Mouse (Mus musculus): Measurements from ENCODE around the gene Gng12. TPM values are rescaled to one million over a fixed set of nuclear protein-coding genes. Genes with fewer than 3 reads are reported as not detected.

The Gng12 gene
- polyA plus RNA-seq, 1 experiment from 2014 or later, result 51.7 TPM

GRCm38 (mm10) chr6:66994981-66995380, 98.8 kb downstream of the Gng12 start:
- WGBS, result 86% methylated on average over 8 of the region's 8 CpGs
- Histone ChIP-seq H3K36me3 (no peaks in the 10 kb centered on the region), H3K27me3 (replicated peaks) (no peaks in the 10 kb centered on the region), H3K4me3 (no peak overlapping the region), H3K9me3 (no peaks in the 10 kb centered on the region), H3K27ac (replicated peaks) (no peak overlapping the region), H3K9ac (no peak overlapping the region), H3K4me1 (peaks cover 17% of the 10 kb centered on the region), H3K4me2 (no peak overlapping the region)
- ATAC-seq (ENCODE audit: extremely low read depth, insufficient number of reproducible peaks, low FRiP score, low TSS enrichment), result no peak

DNA sequence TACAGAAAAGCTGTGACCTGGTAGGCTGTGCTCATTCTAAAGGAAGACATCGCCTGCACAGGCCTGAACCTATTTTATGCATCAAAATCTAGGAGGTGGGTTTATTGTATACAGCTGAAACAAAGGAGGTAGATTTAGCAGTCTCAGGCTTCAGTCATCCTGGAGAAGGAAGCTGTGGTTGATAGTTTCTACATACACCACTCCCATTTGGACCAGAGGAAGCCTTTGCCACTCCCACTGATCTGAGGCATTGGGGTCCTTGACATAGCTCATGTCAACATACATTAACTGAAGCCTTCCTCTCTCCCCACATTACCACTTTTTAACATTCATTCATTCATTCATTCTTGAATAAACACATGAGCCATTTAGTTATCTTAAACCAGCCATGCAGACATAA, 99.6 kb downstream of the Gng12 start:
- H3K4me2 ChIP-seq, result no peak overlapping the region
- no peaks in the 10 kb centered on the region for H3K36me3 ChIP-seq
- no peaks in the 10 kb centered on the region for H3K9me3 ChIP-seq
- 74% methylated on average over 1 of the region's 1 CpGs for WGBS
- no peak for ATAC-seq (ENCODE audit: extremely low read depth, insufficient number of reproducible peaks, low FRiP score, low TSS enrichment)
- no peak overlapping the region for H3K27ac ChIP-seq (replicated peaks)
- no peaks in the 10 kb centered on the region for H3K27me3 ChIP-seq (replicated peaks)
- H3K4me1 ChIP-seq, result peaks cover 17% of the 10 kb centered on the region
- no peak overlapping the region for H3K9ac ChIP-seq
- no peak overlapping the region for H3K4me3 ChIP-seq

DNA sequence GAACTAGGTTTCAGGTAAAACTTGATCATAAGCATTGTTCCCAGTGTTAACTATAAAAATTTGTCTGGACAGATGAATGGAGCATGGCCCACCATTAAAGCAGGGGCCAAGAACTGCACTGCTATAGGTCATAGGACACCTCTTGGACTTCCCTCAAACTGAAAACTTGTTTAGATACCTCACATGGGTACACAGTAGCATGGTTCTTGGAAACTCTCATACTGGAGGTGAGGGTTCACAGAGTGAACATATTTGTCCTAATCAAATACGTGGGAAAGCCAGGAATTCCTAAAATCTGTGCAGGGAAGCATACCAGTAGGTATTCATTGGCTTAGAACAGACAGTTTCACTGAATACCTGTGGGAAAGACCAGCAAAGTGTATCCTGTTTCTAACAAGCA, 100.1 kb downstream of the Gng12 start:
- no peak for ATAC-seq (ENCODE audit: extremely low read depth, insufficient number of reproducible peaks, low FRiP score, low TSS enrichment)

DNA sequence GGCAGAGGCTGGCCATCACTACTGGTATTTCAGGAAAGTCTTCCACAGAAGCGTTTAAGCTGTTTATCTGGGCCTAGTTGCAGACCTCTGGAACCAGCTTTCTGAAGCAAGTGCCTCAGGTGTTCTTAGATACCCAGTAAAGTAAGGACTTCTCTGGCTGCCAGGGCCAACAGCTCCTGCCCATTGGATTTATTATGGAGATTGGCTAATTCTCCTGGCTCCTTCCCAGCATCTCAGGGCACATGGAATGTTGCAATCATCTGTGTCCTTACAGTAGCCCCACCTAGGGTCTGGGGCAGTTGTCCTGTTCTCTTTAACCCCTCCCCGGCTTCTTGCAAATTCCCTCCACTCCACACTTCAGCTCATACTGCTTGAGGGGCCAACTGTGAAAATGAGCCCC, 102.4 kb downstream of the Gng12 start:
- H3K36me3 ChIP-seq, result no peaks in the 10 kb centered on the region
- H3K4me2 ChIP-seq, result no peak overlapping the region
- no peak overlapping the region for H3K27ac ChIP-seq (replicated peaks)
- H3K27me3 ChIP-seq (replicated peaks), result no peaks in the 10 kb centered on the region
- no peak for ATAC-seq (ENCODE audit: extremely low read depth, insufficient number of reproducible peaks, low FRiP score, low TSS enrichment)
- no peaks in the 10 kb centered on the region for H3K4me1 ChIP-seq
- H3K4me3 ChIP-seq, result no peak overlapping the region
- WGBS, result 78% methylated on average over 2 of the region's 2 CpGs
- H3K9me3 ChIP-seq, result no peaks in the 10 kb centered on the region
- H3K9ac ChIP-seq, result no peak overlapping the region

More for the DNA sequence above, 100.1 kb downstream of the Gng12 start:
- no peak overlapping the region for H3K4me3 ChIP-seq
- no peaks in the 10 kb centered on the region for H3K9me3 ChIP-seq
- no peaks in the 10 kb centered on the region for H3K27me3 ChIP-seq (replicated peaks)
- no peak overlapping the region for H3K4me2 ChIP-seq
- H3K27ac ChIP-seq (replicated peaks), result no peak overlapping the region
- H3K9ac ChIP-seq, result no peak overlapping the region
- 68% methylated on average over 1 of the region's 1 CpGs for WGBS
- no peaks in the 10 kb centered on the region for H3K36me3 ChIP-seq
- H3K4me1 ChIP-seq, result peaks cover 17% of the 10 kb centered on the region

GRCm38 (mm10) chr6:66999800-67000199, 103.6 kb downstream of the Gng12 start:
- H3K9ac ChIP-seq, result no peak overlapping the region
- no peaks in the 10 kb centered on the region for H3K9me3 ChIP-seq
- H3K4me2 ChIP-seq, result no peak overlapping the region
- H3K36me3 ChIP-seq, result no peaks in the 10 kb centered on the region
- H3K4me3 ChIP-seq, result no peak overlapping the region
- no peak overlapping the region for H3K27ac ChIP-seq (replicated peaks)
- no peaks in the 10 kb centered on the region for H3K27me3 ChIP-seq (replicated peaks)
- ATAC-seq (ENCODE audit: extremely low read depth, insufficient number of reproducible peaks, low FRiP score, low TSS enrichment), result no peak
- H3K4me1 ChIP-seq, result no peaks in the 10 kb centered on the region

DNA sequence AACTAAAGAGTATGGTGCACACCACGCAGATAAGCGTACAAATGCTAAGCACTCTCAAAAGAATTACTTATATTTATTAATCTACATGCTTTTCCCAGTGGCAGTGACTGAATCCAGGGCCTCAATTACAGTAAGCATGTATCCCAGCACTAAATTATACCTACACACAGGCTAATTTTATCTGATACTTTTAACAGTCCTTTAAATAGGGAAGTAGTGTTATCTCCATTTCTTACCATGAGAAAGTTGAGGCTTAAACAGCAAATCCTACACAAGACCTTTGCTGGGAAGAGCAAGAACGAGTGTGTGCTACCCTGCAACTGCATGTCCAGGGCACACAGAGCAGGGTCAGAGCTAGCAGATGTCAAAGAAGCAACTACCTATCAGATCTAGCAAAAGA, 113.7 kb downstream of the Gng12 start:
- no peak overlapping the region for H3K4me2 ChIP-seq
- no peaks in the 10 kb centered on the region for H3K9me3 ChIP-seq
- H3K4me3 ChIP-seq, result no peak overlapping the region
- 86% methylated on average over 3 of the region's 3 CpGs for WGBS
- peaks cover 12% of the 10 kb centered on the region; the same call in 1 of the 2 replicates for H3K4me1 ChIP-seq
- ATAC-seq (ENCODE audit: extremely low read depth, insufficient number of reproducible peaks, low FRiP score, low TSS enrichment), result no peak
- no peak overlapping the region for H3K27ac ChIP-seq (replicated peaks)
- no peaks in the 10 kb centered on the region for H3K36me3 ChIP-seq
- H3K27me3 ChIP-seq (replicated peaks), result no peaks in the 10 kb centered on the region
- no peak overlapping the region for H3K9ac ChIP-seq

- Histone ChIP-seq H3K9me3 (no peaks in the 10 kb centered on the region), H3K36me3 (no peaks in the 10 kb centered on the region), H3K4me2 (no peak overlapping the region), H3K27me3 (replicated peaks) (no peaks in the 10 kb centered on the region), H3K4me3 (no peak overlapping the region), H3K9ac (no peak overlapping the region), H3K4me1 (peaks cover 16% of the 10 kb centered on the region), H3K27ac (replicated peaks) (no peak overlapping the region)
- WGBS, result 76% methylated on average over 7 of the region's 7 CpGs
- no peak for ATAC-seq (ENCODE audit: extremely low read depth, insufficient number of reproducible peaks, low FRiP score, low TSS enrichment)
Measured at GRCm38 (mm10) chr6:67010370-67011216, 114.4 kb downstream of the Gng12 start.

DNA sequence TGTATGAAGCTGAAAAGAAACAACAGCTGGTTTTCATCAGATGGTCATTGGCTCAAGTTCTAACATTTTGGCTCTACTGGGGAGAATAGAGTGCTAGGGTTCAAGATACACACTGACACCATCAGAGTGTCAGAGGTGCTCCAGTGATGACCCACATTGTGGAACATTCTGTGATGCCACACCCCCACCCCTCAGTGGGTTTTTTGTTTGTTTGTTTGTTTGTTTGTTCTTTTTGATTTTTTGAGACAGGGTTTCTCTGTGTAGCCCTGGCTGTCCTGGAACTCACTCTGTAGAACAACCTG, 115.0 kb downstream of the Gng12 start:
- ATAC-seq (ENCODE audit: extremely low read depth, insufficient number of reproducible peaks, low FRiP score, low TSS enrichment), result no peak
- Histone ChIP-seq H3K27ac (replicated peaks) (no peak overlapping the region), H3K9ac (no peak overlapping the region), H3K4me2 (no peak overlapping the region), H3K27me3 (replicated peaks) (no peaks in the 10 kb centered on the region), H3K9me3 (no peaks in the 10 kb centered on the region), H3K4me3 (no peak overlapping the region), H3K36me3 (no peaks in the 10 kb centered on the region), H3K4me1 (peaks cover 22% of the 10 kb centered on the region)

- Histone ChIP-seq H3K27me3 (replicated peaks) (no peaks in the 10 kb centered on the region), H3K9ac (no peak overlapping the region), H3K4me2 (no peak overlapping the region), H3K9me3 (no peaks in the 10 kb centered on the region), H3K4me1 (peaks cover 25% of the 10 kb centered on the region), H3K27ac (replicated peaks) (no peak overlapping the region), H3K36me3 (peaks cover 12% of the 10 kb centered on the region), H3K4me3 (no peak overlapping the region)
- WGBS, result 85% methylated on average over 6 of the region's 6 CpGs
- ATAC-seq (ENCODE audit: extremely low read depth, insufficient number of reproducible peaks, low FRiP score, low TSS enrichment), result no peak
Measured at GRCm38 (mm10) chr6:67013293-67013948, 117.2 kb downstream of the Gng12 start.

DNA sequence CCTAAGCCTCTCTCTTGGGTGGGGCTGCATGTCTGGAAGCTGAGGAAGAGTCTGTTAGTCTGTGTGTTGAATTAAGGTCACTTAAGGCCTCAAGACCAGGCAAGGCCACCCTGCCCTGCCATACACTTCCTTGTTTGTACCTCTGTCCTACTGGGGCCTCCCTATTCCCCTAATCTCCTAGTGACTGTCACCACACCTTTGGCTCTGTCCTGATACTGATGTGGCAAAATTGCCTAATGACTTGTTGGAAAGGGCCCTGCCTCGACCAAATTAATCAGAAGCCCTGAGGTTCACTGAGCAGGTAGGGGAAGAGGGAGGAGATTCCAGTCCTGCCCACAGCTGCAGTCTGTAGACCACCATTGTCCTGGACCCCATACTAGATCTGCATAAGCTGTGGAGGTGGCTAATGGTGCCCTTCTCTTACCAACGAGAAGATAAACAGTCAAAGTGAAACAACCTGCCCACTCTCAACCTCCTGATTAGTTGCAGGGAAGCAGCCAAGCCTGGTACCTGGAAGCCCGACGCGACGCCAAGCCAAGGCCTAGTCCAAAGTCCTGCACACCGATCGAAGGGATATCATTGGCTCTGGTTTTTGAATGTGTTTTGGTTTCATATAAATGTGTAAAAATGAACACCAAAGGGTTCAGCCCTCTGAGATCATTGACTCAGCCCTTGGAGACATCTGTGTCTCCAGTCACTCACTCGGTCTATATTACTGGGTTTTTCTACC, 117.9 kb downstream of the Gng12 start:
- Histone ChIP-seq H3K9ac (no peak overlapping the region), H3K4me3 (no peak overlapping the region), H3K36me3 (peaks cover 13% of the 10 kb centered on the region), H3K4me2 (no peak overlapping the region), H3K4me1 (peaks cover 25% of the 10 kb centered on the region), H3K9me3 (no peaks in the 10 kb centered on the region), H3K27ac (replicated peaks) (no peak overlapping the region), H3K27me3 (replicated peaks) (no peaks in the 10 kb centered on the region)
- 84% methylated on average over 9 of the region's 9 CpGs for WGBS
- no peak for ATAC-seq (ENCODE audit: extremely low read depth, insufficient number of reproducible peaks, low FRiP score, low TSS enrichment)

- H3K4me2 ChIP-seq, result no peak overlapping the region
- peaks cover 13% of the 10 kb centered on the region for H3K36me3 ChIP-seq
- WGBS, result 83% methylated on average over 1 of the region's 1 CpGs
- H3K4me3 ChIP-seq, result no peak overlapping the region
- H3K9me3 ChIP-seq, result no peaks in the 10 kb centered on the region
- H3K27me3 ChIP-seq (replicated peaks), result no peaks in the 10 kb centered on the region
- H3K9ac ChIP-seq, result no peak overlapping the region
- peaks cover 25% of the 10 kb centered on the region for H3K4me1 ChIP-seq
- no peak overlapping the region for H3K27ac ChIP-seq (replicated peaks)
- ATAC-seq (ENCODE audit: extremely low read depth, insufficient number of reproducible peaks, low FRiP score, low TSS enrichment), result no peak
Measured at GRCm38 (mm10) chr6:67014679-67015075, 118.5 kb downstream of the Gng12 start.
